Mouse (Mus musculus): ENCODE measurements around the gene Grk3. TPM values are rescaled to one million over a fixed set of nuclear protein-coding genes. Genes with fewer than 3 reads are reported as not detected.

The Grk3 gene
- total RNA-seq, 1 experiment, result 4.2 TPM

DNA sequence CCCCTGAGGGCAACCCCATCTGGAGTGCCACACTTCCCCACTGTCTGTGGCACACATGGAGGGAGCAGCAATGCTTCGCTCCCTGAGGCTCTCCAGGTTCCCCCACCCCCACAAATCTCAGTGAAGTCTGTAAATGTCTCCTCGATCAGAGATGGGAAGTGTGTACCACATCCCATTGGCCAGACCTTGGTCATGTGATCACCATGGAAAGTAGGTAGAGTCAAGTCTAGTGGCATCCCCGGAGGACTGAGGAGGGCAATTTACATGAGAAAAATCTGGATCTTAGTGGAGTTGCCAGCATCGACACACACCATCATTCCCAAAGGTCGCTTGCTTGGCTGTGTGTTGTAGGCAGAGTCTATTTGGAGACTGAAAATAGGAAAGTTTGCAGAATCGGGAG, 23.0 kb upstream of the Grk3 start:
- Histone ChIP-seq H3K4me1 (ENCODE audit: control insufficient read depth in 2 of 2, insufficient read depth in 2 of 2, low read length in 2 of 2, poor library complexity in 1 of 2) (peaks cover 0 to 18% of the 10 kb centered on the region in 2 experiments; a peak in 2 of 4 replicates), H3K9me3 (ENCODE audit: control insufficient read depth, insufficient read depth, low read depth, low read length) (no peaks in the 10 kb centered on the region), H3K9ac (ENCODE audit: insufficient read depth, low read depth, low read length, poor library complexity, severe bottlenecking) (no peak overlapping the region), H3K36me3 (ENCODE audit: control insufficient read depth, insufficient read depth, low read length, poor library complexity, severe bottlenecking) (no peaks in the 10 kb centered on the region), H3K27ac (ENCODE audit: insufficient read depth, low read depth, low read length, poor library complexity, severe bottlenecking) (no peak overlapping the region), H3K4me3 (ENCODE audit: insufficient read depth in 1 of 2, low read depth in 1 of 2, low read length in 2 of 2, poor library complexity in 1 of 2, severe bottlenecking in 1 of 2) (no peak overlapping the region)
- no peak for TF ChIP-seq ZNF384 (IDR thresholded peaks at IDR 0.05; ENCODE audit: low read depth, low read length)
- DNase-seq (ENCODE audit: low read depth, low spot score), result no peak
- in situ Hi-C loops (cut with MboI; ENCODE audit: low sequenced_read_pairs in 2 of 2, unreplicated experiment in 2 of 2), result no loop called here

DNA sequence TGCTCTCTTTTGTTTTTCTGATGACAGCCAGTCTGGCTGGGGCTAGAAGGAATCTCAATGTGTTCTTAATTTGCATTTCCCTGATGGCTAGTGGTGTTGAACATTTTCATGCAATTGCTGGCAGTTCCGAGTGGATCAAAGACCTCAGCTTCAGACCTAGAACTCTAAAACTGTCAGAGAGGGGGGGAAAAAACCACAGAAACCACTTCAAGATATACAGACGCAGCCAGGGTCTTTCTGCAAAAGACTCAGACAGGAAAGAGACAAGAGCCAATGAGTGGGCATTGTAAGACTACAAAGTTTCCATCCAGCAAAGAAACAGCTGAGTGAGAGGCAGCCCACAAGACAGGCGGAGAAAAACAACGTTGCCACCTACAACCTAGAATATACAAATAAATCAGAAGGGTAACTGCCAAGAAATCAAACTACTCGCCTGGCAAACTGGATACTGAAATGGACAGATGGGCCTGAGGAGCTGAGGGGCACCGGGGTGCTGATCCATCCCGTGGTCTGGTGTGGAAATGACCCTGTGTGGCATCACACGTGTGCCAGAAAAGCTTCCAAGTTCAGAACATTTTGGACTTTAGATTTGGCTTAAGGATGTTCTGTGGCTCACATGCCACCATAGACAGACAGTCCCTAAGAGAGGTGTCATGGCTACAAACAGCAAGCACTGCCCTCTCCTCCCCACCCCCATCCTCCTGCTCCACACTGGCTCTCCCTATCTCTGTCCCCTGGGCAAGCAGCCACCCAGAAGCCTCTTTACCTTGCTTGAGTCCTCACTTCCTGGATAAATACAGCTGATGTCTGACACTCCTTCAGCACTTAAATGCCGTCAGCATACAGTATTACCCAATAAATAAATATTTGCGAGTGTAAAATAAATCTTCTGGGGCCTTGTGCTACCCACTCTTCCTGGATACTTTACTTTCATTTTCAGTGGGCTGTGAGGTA, 19.8 kb upstream of the Grk3 start:
- Histone ChIP-seq H3K36me3 (ENCODE audit: control insufficient read depth, insufficient read depth, low read length, poor library complexity, severe bottlenecking) (no peaks in the 10 kb centered on the region), H3K4me3 (ENCODE audit: insufficient read depth in 1 of 2, low read depth in 1 of 2, low read length in 2 of 2, poor library complexity in 1 of 2, severe bottlenecking in 1 of 2) (no peak overlapping the region), H3K4me1 (ENCODE audit: control insufficient read depth in 2 of 2, insufficient read depth in 2 of 2, low read length in 2 of 2, poor library complexity in 1 of 2) (peaks cover 0 to 18% of the 10 kb centered on the region in 2 experiments; a peak in 2 of 4 replicates), H3K27ac (ENCODE audit: insufficient read depth, low read depth, low read length, poor library complexity, severe bottlenecking) (no peak overlapping the region), H3K9ac (ENCODE audit: insufficient read depth, low read depth, low read length, poor library complexity, severe bottlenecking) (no peak overlapping the region), H3K9me3 (ENCODE audit: control insufficient read depth, insufficient read depth, low read depth, low read length) (no peaks in the 10 kb centered on the region)
- no peak for DNase-seq (ENCODE audit: low read depth, low spot score)
- TF ChIP-seq HCFC1 (IDR thresholded peaks at IDR 0.05; ENCODE audit: borderline replicate concordance, insufficient read depth, low read length) (no peak), ZC3H11A (IDR thresholded peaks at IDR 0.05; ENCODE audit: borderline replicate concordance, low read depth, low read length) (no peak), ZNF384 (IDR thresholded peaks at IDR 0.05; ENCODE audit: low read depth, low read length) (no peak), CHD2 (IDR thresholded peaks at IDR 0.05; ENCODE audit: low read depth, low read length) (no peak), MAFK (IDR thresholded peaks at IDR 0.05; ENCODE audit: insufficient read depth, low read depth, low read length) (no peak)
- in situ Hi-C loops (cut with MboI; ENCODE audit: low sequenced_read_pairs in 2 of 2, unreplicated experiment in 2 of 2), result no loop called here

DNA sequence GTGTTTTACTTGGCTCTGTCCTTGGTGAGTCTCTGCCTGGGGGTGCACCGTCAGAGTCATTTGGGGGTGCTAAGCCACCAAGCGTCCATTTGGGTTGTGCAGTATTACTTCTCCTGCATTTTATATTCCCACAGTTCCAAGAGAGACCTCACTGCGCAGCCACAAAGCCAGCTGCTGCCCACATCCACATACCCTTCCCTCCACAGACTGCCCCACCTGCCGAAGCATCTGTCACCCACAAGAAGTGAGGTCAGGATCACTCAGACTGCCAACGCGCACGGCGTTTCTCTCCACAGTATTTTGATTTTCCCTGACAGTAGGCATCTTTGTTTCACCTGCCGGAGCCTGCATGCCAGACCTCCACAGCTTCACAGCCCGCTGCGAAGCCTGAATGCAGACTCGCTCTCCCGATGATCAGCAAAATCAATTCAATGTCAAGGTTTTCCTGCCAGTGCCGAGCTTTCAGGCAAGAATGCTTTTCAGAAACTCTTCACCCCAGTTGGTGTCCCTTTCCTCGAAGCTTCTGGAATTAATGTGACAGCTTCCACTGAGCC, 15.7 kb upstream of the Grk3 start:
- no peaks in the 10 kb centered on the region for H3K9me3 ChIP-seq (ENCODE audit: control insufficient read depth, insufficient read depth, low read depth, low read length)
- no peak overlapping the region for H3K27ac ChIP-seq (ENCODE audit: insufficient read depth, low read depth, low read length, poor library complexity, severe bottlenecking)
- peaks cover 0 to 10% of the 10 kb centered on the region in 2 experiments; a peak in 2 of 4 replicates for H3K4me1 ChIP-seq (ENCODE audit: control insufficient read depth in 2 of 2, insufficient read depth in 2 of 2, low read length in 2 of 2, poor library complexity in 1 of 2)
- no peak for TF ChIP-seq ZNF384 (IDR thresholded peaks at IDR 0.05; ENCODE audit: low read depth, low read length)
- no peak for TF ChIP-seq ZC3H11A (IDR thresholded peaks at IDR 0.05; ENCODE audit: borderline replicate concordance, low read depth, low read length)
- no peak for TF ChIP-seq CHD2 (IDR thresholded peaks at IDR 0.05; ENCODE audit: low read depth, low read length)
- TF ChIP-seq HCFC1 (IDR thresholded peaks at IDR 0.05; ENCODE audit: borderline replicate concordance, insufficient read depth, low read length), result no peak
- no peak for TF ChIP-seq MAFK (IDR thresholded peaks at IDR 0.05; ENCODE audit: insufficient read depth, low read depth, low read length)
- H3K9ac ChIP-seq (ENCODE audit: insufficient read depth, low read depth, low read length, poor library complexity, severe bottlenecking), result no peak overlapping the region
- DNase-seq (ENCODE audit: low read depth, low spot score), result no peak
- H3K36me3 ChIP-seq (ENCODE audit: control insufficient read depth, insufficient read depth, low read length, poor library complexity, severe bottlenecking), result no peaks in the 10 kb centered on the region
- H3K4me3 ChIP-seq (ENCODE audit: insufficient read depth in 1 of 2, low read depth in 1 of 2, low read length in 2 of 2, poor library complexity in 1 of 2, severe bottlenecking in 1 of 2), result no peak overlapping the region
- in situ Hi-C loops (cut with MboI; ENCODE audit: low sequenced_read_pairs in 2 of 2, unreplicated experiment in 2 of 2), result no loop called here

- Histone ChIP-seq H3K4me1 (ENCODE audit: control insufficient read depth in 2 of 2, insufficient read depth in 2 of 2, low read length in 2 of 2, poor library complexity in 1 of 2) (peaks cover 0 to 3% of the 10 kb centered on the region in 2 experiments; a peak in 2 of 4 replicates), H3K27ac (ENCODE audit: insufficient read depth, low read depth, low read length, poor library complexity, severe bottlenecking) (no peak overlapping the region), H3K9ac (ENCODE audit: insufficient read depth, low read depth, low read length, poor library complexity, severe bottlenecking) (no peak overlapping the region), H3K36me3 (ENCODE audit: control insufficient read depth, insufficient read depth, low read length, poor library complexity, severe bottlenecking) (no peaks in the 10 kb centered on the region), H3K9me3 (ENCODE audit: control insufficient read depth, insufficient read depth, low read depth, low read length) (no peaks in the 10 kb centered on the region), H3K4me3 (ENCODE audit: insufficient read depth in 1 of 2, low read depth in 1 of 2, low read length in 2 of 2, poor library complexity in 1 of 2, severe bottlenecking in 1 of 2) (no peak overlapping the region)
- TF ChIP-seq MAFK (IDR thresholded peaks at IDR 0.05; ENCODE audit: insufficient read depth, low read depth, low read length), result no peak
- TF ChIP-seq ZC3H11A (IDR thresholded peaks at IDR 0.05; ENCODE audit: borderline replicate concordance, low read depth, low read length), result no peak
- no peak for TF ChIP-seq HCFC1 (IDR thresholded peaks at IDR 0.05; ENCODE audit: borderline replicate concordance, insufficient read depth, low read length)
- no peak for TF ChIP-seq ZNF384 (IDR thresholded peaks at IDR 0.05; ENCODE audit: low read depth, low read length)
- TF ChIP-seq CHD2 (IDR thresholded peaks at IDR 0.05; ENCODE audit: low read depth, low read length), result no peak
- no peak for DNase-seq (ENCODE audit: low read depth, low spot score)
- in situ Hi-C loops (cut with MboI; ENCODE audit: low sequenced_read_pairs in 2 of 2, unreplicated experiment in 2 of 2), result no loop called here
These were observed 14.5 kb upstream of the Grk3 start for GRCm38 (mm10) chr5:113030082-113030481.
